Mouse (Mus musculus) MEL (cell line): ENCODE results near the gene Llcfc1. TPM values are rescaled to one million over a fixed set of nuclear protein-coding genes. Genes with fewer than 3 reads are reported as not detected.

Source experiments
- DNase-seq: peaks from one replicate; pipeline ENCODE4 v3.0.0; 2011; ENCODE audit warnings: low read depth, low spot score
- H3K27ac ChIP-seq: 2 replicates; pipeline ENCODE4 v1.5.1; 2012; ENCODE audit warnings: low read depth, mild to moderate bottlenecking, control low read depth, low read length, moderate library complexity; ENCODE audit not compliant: control insufficient read depth
- H3K27me3 ChIP-seq, 2 experiments: fragments of 150-350 bp in 1 of 2; sonication (generic) in 1 of 2; 2 replicates each; pipeline ENCODE4 v1.6.1; 2012; ENCODE audit warnings: low read length in 2 of 2, mild to moderate bottlenecking in 2 of 2, improper control_type of control experiment in 1 of 2, moderate library complexity in 1 of 2; ENCODE audit not compliant: insufficient read depth in 2 of 2, control insufficient read depth in 1 of 2
- H3K36me3 ChIP-seq, 2 experiments: 2 replicates each; pipeline ENCODE4 v1.6.1; 2012 to 2014; ENCODE audit warnings: low read length in 2 of 2, improper control_type of control experiment in 1 of 2, inconsistent platforms in 1 of 2, mild to moderate bottlenecking in 1 of 2; ENCODE audit not compliant: insufficient read depth in 2 of 2, control insufficient read depth in 1 of 2
- H3K4me1 ChIP-seq, 2 experiments: fragments of 150-350 bp in 1 of 2; sonication (generic) in 1 of 2; 2 replicates each; pipeline ENCODE4 v1.6.1; 2012; ENCODE audit warnings: low read length in 2 of 2, improper control_type of control experiment in 1 of 2, mild to moderate bottlenecking in 1 of 2; ENCODE audit not compliant: insufficient read depth in 2 of 2, control insufficient read depth in 1 of 2
- H3K4me3 ChIP-seq, 2 experiments: fragments of 150-350 bp in 1 of 2; sonication (generic) in 1 of 2; 2 replicates each; pipeline ENCODE4 v1.5.1; 2012; ENCODE audit warnings: low read depth in 2 of 2, low read length in 2 of 2, mild to moderate bottlenecking in 2 of 2, moderate library complexity in 2 of 2, control low read depth in 1 of 2, improper control_type of control experiment in 1 of 2; ENCODE audit not compliant: control insufficient read depth in 1 of 2, insufficient read depth in 1 of 2
- H3K79me2 ChIP-seq: 2 replicates; pipeline ENCODE4 v1.6.1; 2012; ENCODE audit warnings: mild to moderate bottlenecking, low read length, moderate library complexity; ENCODE audit not compliant: control insufficient read depth, poor library complexity, insufficient read depth
- H3K9ac ChIP-seq: 2 replicates; pipeline ENCODE4 v1.6.1; 2012; ENCODE audit warnings: low read depth, mild to moderate bottlenecking, control low read depth, low read length, moderate library complexity; ENCODE audit not compliant: control insufficient read depth, poor library complexity, severe bottlenecking
- H3K9me3 ChIP-seq: fragments of 150-350 bp; sonication (generic); replicated peaks from 2 replicates; pipeline ENCODE4 v1.6.1; 2012; ENCODE audit warnings: mild to moderate bottlenecking, low read length, improper control_type of control experiment, moderate library complexity; ENCODE audit not compliant: insufficient read depth
- CHD1 ChIP-seq: IDR thresholded peaks from 2 replicates; pipeline ENCODE4 v1.6.1; 2012; ENCODE audit warnings: low read depth, mild to moderate bottlenecking, inconsistent platforms, low read length, improper control_type of control experiment
- CTCF ChIP-seq, 3 experiments: IDR thresholded peaks in 2 of 3; conservative IDR thresholded peaks in 1 of 3; 2 replicates each; pipeline ENCODE4 v1.5.1; 2011 to 2012; ENCODE audit warnings: low read length in 3 of 3, low read depth in 2 of 3, mild to moderate bottlenecking in 2 of 3, improper control_type of control experiment in 1 of 3, inconsistent platforms in 1 of 3, mixed read lengths in 1 of 3, moderate library complexity in 1 of 3; ENCODE audit not compliant: control insufficient read depth in 1 of 3, insufficient read depth in 1 of 3, poor library complexity in 1 of 3, severe bottlenecking in 1 of 3
- E2F4 ChIP-seq: IDR thresholded peaks from 2 replicates; pipeline ENCODE4 v1.6.1; 2011; ENCODE audit warnings: low read depth, low read length, improper control_type of control experiment, borderline replicate concordance
- ELF1 ChIP-seq: IDR thresholded peaks from 2 replicates; pipeline ENCODE4 v1.6.1; 2014; ENCODE audit warnings: low read depth, mild to moderate bottlenecking, inconsistent platforms, low read length, improper control_type of control experiment, moderate library complexity
- EP300 ChIP-seq, 2 experiments: IDR thresholded peaks; 2 replicates each; pipeline ENCODE4 v1.6.1; 2011; ENCODE audit warnings: improper control_type of control experiment in 2 of 2, low read length in 2 of 2, low read depth in 1 of 2, mild to moderate bottlenecking in 1 of 2
- ETS1 ChIP-seq: IDR thresholded peaks from 2 replicates; pipeline ENCODE4 v1.6.1; 2012; ENCODE audit warnings: low read depth, mild to moderate bottlenecking, inconsistent platforms, low read length, improper control_type of control experiment, moderate library complexity
- GABPA ChIP-seq: IDR thresholded peaks from 2 replicates; pipeline ENCODE4 v1.6.1; 2012; ENCODE audit warnings: low read depth, mild to moderate bottlenecking, inconsistent platforms, low read length, improper control_type of control experiment, moderate library complexity
- GATA1 ChIP-seq: IDR thresholded peaks from 2 replicates; pipeline ENCODE4 v1.6.1; 2011; ENCODE audit warnings: low read depth, low read length, improper control_type of control experiment
- MAFK ChIP-seq: IDR thresholded peaks from 2 replicates; pipeline ENCODE4 v1.6.1; 2011; ENCODE audit warnings: low read depth, mild to moderate bottlenecking, low read length, improper control_type of control experiment, borderline replicate concordance
- MAX ChIP-seq: IDR thresholded peaks from 2 replicates; pipeline ENCODE4 v1.6.1; 2011; ENCODE audit warnings: low read length, improper control_type of control experiment
- MAZ ChIP-seq: IDR thresholded peaks from 2 replicates; pipeline ENCODE4 v1.6.1; 2012; ENCODE audit warnings: low read depth, mild to moderate bottlenecking, inconsistent platforms, low read length, improper control_type of control experiment
- MYB ChIP-seq: IDR thresholded peaks from 2 replicates; pipeline ENCODE4 v1.6.1; 2011; ENCODE audit warnings: mild to moderate bottlenecking, low read depth, low read length, improper control_type of control experiment
- MYC ChIP-seq: IDR thresholded peaks from 2 replicates; pipeline ENCODE4 v1.6.1; 2011; ENCODE audit warnings: low read depth, mild to moderate bottlenecking, low read length, improper control_type of control experiment, moderate library complexity
- POLR2AphosphoS2 ChIP-seq: IDR thresholded peaks from 2 replicates; pipeline ENCODE4 v1.6.1; 2011; ENCODE audit warnings: low read length, improper control_type of control experiment
- RAD21 ChIP-seq: IDR thresholded peaks from 2 replicates; pipeline ENCODE4 v1.6.1; 2011; ENCODE audit warnings: mild to moderate bottlenecking, low read depth, low read length, improper control_type of control experiment
- TAL1 ChIP-seq: IDR thresholded peaks from 2 replicates; pipeline ENCODE4 v1.6.1; 2012; ENCODE audit warnings: mild to moderate bottlenecking, inconsistent platforms, low read length, moderate library complexity, mixed read lengths
- TBP ChIP-seq: IDR thresholded peaks from 2 replicates; pipeline ENCODE4 v1.8.0; 2011; ENCODE audit warnings: low read depth, low read length, improper control_type of control experiment
- USF2 ChIP-seq, 2 experiments: IDR thresholded peaks; 2 replicates each; pipeline ENCODE4 v1.6.1; 2011 to 2012; ENCODE audit warnings: improper control_type of control experiment in 2 of 2, low read length in 2 of 2, borderline replicate concordance in 1 of 2, inconsistent platforms in 1 of 2, low read depth in 1 of 2, mild to moderate bottlenecking in 1 of 2; ENCODE audit not compliant: insufficient read depth in 1 of 2
- ZKSCAN1 ChIP-seq: IDR thresholded peaks from 2 replicates; pipeline ENCODE4 v1.6.1; 2012; ENCODE audit warnings: low read depth, mild to moderate bottlenecking, inconsistent platforms, low read length, improper control_type of control experiment, moderate library complexity
- ZMIZ1 ChIP-seq: IDR thresholded peaks from 2 replicates; pipeline ENCODE4 v1.6.1; 2012; ENCODE audit warnings: low read depth, mild to moderate bottlenecking, inconsistent platforms, low read length, improper control_type of control experiment, moderate library complexity
- ZNF384 ChIP-seq: IDR thresholded peaks from 2 replicates; pipeline ENCODE4 v1.6.1; 2012; ENCODE audit warnings: low read depth, mild to moderate bottlenecking, inconsistent platforms, low read length, improper control_type of control experiment
- polyA plus RNA-seq, 2 experiments: library from polyadenylated mRNA; stranded (reverse) in 1 of 2; unstranded in 1 of 2; fragments of >175 nt in 1 of 2; fragments of >200 nt in 1 of 2; gene quantifications; 2 replicates each; pipeline versions ENCODE4 v1.2.1 to v1.2.4; 2012; ENCODE audit warnings: low replicate concordance in 2 of 2, low read depth in 1 of 2; ENCODE audit not compliant: insufficient read length in 2 of 2, insufficient read depth in 1 of 2, missing spikeins in 1 of 2
- total RNA-seq: library from RNA; depleted of rRNA; stranded (reverse); fragments of 300-350 nt; gene quantifications from 2 replicates; pipeline ENCODE4 v1.2.3, GENCODE M21; 2012; rRNA removed

The Llcfc1 gene
- total RNA-seq (not detected in 2 replicates), polyA plus RNA-seq (not detected)

DNA sequence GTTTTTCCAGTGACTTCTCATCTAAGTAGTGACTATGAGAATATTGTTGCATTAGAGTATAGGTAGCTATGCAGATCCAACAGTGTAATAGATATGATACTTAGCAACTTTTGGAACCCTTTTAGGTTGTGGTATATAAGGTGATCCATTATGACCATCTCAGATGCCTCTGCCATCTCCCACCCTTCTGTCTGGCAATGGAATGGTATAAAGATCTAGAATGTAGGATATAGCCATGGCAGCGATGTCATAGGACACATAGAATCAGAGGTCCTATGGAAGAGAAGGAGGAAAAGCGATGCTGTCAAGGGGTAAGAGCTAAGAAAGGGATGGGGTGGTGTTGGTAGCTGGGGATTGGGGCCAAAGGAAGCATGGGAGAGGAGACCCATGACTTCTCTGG is at the start of gene Llcfc1:
Gene Llcfc1, plus strand, starts transcription at position 301 of the 400 bp plus-strand sequence.
- Histone ChIP-seq H3K4me1 (peaks cover 19 to 20% of the 10 kb centered on the region in 2 experiments), H3K27me3 (no peaks in the 10 kb centered on the region)
- no peak for DNase-seq
- TF ChIP-seq ZMIZ1 (0 out of 2 replicates have a peak, but pooled peaks have one; percentile 4), MAFK (no peak)
- TF ChIP-seq, all 39 proteins: peak for 1
- Histone ChIP-seq H3K4me3 (no peak within 1 kb of the TSS), H3K27ac (peak within 1 kb of the TSS; percentile 68), H3K36me3 (peaks cover 18% of the 10 kb centered on the region in 2 experiments), H3K9me3 (no peaks in the 10 kb centered on the region), H3K79me2 (no peaks in the 10 kb centered on the region), H3K9ac (no peak within 1 kb of the TSS)

DNA sequence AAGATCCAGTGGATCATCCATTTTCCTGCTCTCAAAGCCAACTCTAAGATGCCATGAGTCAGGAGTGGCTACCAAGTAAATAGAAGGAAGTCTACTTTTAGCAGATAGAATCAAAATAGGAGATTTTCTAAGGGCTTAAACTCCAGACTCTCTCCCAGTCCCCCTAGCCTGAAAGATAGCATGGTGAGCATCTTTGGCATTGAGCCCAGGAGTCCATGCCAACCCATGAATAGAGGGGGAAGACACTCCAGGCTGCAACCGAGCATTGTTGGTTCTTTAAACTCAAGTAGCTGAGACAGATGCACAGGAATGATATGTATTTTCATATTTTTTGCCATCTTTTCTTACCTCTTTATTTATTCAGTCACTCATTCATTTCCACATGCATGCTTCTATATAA is 49.0 kb upstream of the Llcfc1 start:
- Histone ChIP-seq H3K4me1 (no peaks in the 10 kb centered on the region), H3K4me3 (no peak overlapping the region), H3K27ac (no peak overlapping the region), H3K27me3 (no peaks in the 10 kb centered on the region; a peak in 1 of 4 replicates), H3K36me3 (no peaks in the 10 kb centered on the region), H3K9ac (no peak overlapping the region), H3K79me2 (no peaks in the 10 kb centered on the region), H3K9me3 (no peaks in the 10 kb centered on the region)
- peak; percentile 20 for DNase-seq
- no peak for TF ChIP-seq ZMIZ1
- no peak for TF ChIP-seq ZNF384
- no peak for TF ChIP-seq GABPA
- TF ChIP-seq CHD1, result no peak
- TF ChIP-seq MAX, result no peak
- no peak for TF ChIP-seq CTCF (IDR thresholded peaks at IDR 0.05 in 2 of 3, conservative IDR thresholded peaks at IDR 0.05 in 1 of 3; ENCODE audit: control insufficient read depth in 1 of 3, insufficient read depth in 1 of 3, low read depth in 2 of 3, low read length in 3 of 3, poor library complexity in 1 of 3, severe bottlenecking in 1 of 3)
- no peak for TF ChIP-seq ETS1
- TF ChIP-seq USF2 (IDR thresholded peaks at IDR 0.05; ENCODE audit: borderline replicate concordance in 1 of 2, insufficient read depth in 1 of 2, low read depth in 1 of 2, low read length in 2 of 2), result no peak
- TF ChIP-seq POLR2AphosphoS2, result no peak
- TF ChIP-seq TAL1, result no peak
- TF ChIP-seq ELF1, result no peak
- no peak for TF ChIP-seq MYB
- TF ChIP-seq MAZ, result no peak
- no peak for TF ChIP-seq ZKSCAN1
- TF ChIP-seq TBP, result no peak
- TF ChIP-seq GATA1, result no peak
- TF ChIP-seq RAD21, result no peak
- TF ChIP-seq MYC, result no peak
- TF ChIP-seq E2F4, result no peak
- TF ChIP-seq EP300 (IDR thresholded peaks at IDR 0.05; ENCODE audit: low read depth in 1 of 2, low read length in 2 of 2), result no peak
